Mouse (Mus musculus): Measurements from ENCODE around the gene Gabbr1. TPM values are rescaled to one million over a fixed set of nuclear protein-coding genes. Genes with fewer than 3 reads are reported as not detected.

The Gabbr1 gene
- polyA plus RNA-seq, 1 experiment: 483 TPM

DNA sequence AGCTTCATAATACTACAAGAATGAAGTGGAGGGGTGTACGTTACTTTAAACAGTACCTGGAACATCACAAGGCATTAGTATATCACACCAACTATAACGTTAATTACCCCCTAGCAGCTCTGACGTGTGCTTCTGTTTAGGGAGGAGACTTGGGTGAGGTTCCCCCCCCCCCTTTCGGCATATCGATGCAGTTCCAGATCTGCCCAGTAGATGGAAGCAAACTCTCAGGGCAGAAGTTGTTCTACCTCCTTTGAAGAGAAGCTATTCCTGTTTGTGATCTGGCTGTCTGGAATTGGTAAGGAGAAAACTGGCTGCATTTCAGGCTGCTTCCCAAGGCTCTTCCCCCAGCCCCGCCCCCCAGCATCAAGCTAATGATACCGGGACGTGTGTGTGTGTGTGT, 37.6 kb downstream of the Gabbr1 start:
- Histone ChIP-seq H3K4me3 (ENCODE audit: insufficient read depth, low read length) (no peak overlapping the region), H3K27ac (ENCODE audit: insufficient read depth, low read length) (no peak overlapping the region), H3K4me1 (ENCODE audit: control insufficient read depth, insufficient read depth, low read length) (no peaks in the 10 kb centered on the region)
- TF ChIP-seq POLR2A (IDR thresholded peaks at IDR 0.05; ENCODE audit: extremely low read depth, insufficient read depth, low read length): no peak
- TF ChIP-seq CTCF (IDR thresholded peaks at IDR 0.05; ENCODE audit: extremely low read depth, insufficient read depth, low read length): peak; percentile 83

DNA sequence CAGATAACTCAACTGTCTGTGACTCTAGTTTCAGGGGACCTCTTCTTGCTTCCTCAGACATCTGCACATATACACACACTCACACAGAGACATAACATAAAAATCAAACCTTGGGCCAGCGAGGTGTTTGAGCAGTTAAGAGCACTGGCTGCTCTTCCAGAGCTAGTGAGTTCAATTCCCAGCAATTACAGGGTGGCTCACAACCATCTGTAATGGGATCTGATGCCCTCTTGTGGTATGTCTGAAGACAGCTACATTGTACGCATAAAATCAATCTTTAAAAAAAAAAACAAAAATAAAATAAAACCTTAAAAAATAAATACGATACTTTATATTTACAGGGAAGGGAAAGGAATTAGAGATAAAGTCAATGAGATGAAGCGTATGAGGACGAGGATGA, 38.9 kb downstream of the Gabbr1 start:
- no peak overlapping the region for H3K27ac ChIP-seq (ENCODE audit: insufficient read depth, low read length)
- TF ChIP-seq CTCF (IDR thresholded peaks at IDR 0.05; ENCODE audit: extremely low read depth, insufficient read depth, low read length) (peak; percentile 6; the same call in 1 of the 2 replicates), POLR2A (IDR thresholded peaks at IDR 0.05; ENCODE audit: extremely low read depth, insufficient read depth, low read length) (no peak)
- H3K4me1 ChIP-seq (ENCODE audit: control insufficient read depth, insufficient read depth, low read length): no peaks in the 10 kb centered on the region
- H3K4me3 ChIP-seq (ENCODE audit: insufficient read depth, low read length): no peak overlapping the region

- no peaks in the 10 kb centered on the region for H3K4me1 ChIP-seq (ENCODE audit: control insufficient read depth, insufficient read depth, low read length)
- H3K27ac ChIP-seq (ENCODE audit: insufficient read depth, low read length): no peak overlapping the region
- TF ChIP-seq CTCF (IDR thresholded peaks at IDR 0.05; ENCODE audit: extremely low read depth, insufficient read depth, low read length) (no peak), POLR2A (IDR thresholded peaks at IDR 0.05; ENCODE audit: extremely low read depth, insufficient read depth, low read length) (no peak)
- no peak overlapping the region for H3K4me3 ChIP-seq (ENCODE audit: insufficient read depth, low read length)
Measured at GRCm38 (mm10) chr17:37085545-37085944, 39.8 kb downstream of the Gabbr1 start.

GRCm38 (mm10) chr17:37088399-37088798, 42.6 kb downstream of the Gabbr1 start, which contains the start of gene Olfr90:
Gene Olfr90 (minus strand): TSS chr17:37088499.
- Histone ChIP-seq H3K4me3 (ENCODE audit: insufficient read depth, low read length) (no peak within 1 kb of the TSS), H3K27ac (ENCODE audit: insufficient read depth, low read length) (no peak within 1 kb of the TSS), H3K4me1 (ENCODE audit: control insufficient read depth, insufficient read depth, low read length) (no peaks in the 10 kb centered on the region)
- TF ChIP-seq POLR2A (IDR thresholded peaks at IDR 0.05; ENCODE audit: extremely low read depth, insufficient read depth, low read length): no peak
- TF ChIP-seq CTCF (IDR thresholded peaks at IDR 0.05; ENCODE audit: extremely low read depth, insufficient read depth, low read length): no peak

- no peak overlapping the region for H3K4me3 ChIP-seq (ENCODE audit: insufficient read depth, low read length)
- TF ChIP-seq POLR2A (IDR thresholded peaks at IDR 0.05; ENCODE audit: extremely low read depth, insufficient read depth, low read length) (no peak), CTCF (IDR thresholded peaks at IDR 0.05; ENCODE audit: extremely low read depth, insufficient read depth, low read length) (no peak)
- H3K27ac ChIP-seq (ENCODE audit: insufficient read depth, low read length): no peak overlapping the region
Measured at GRCm38 (mm10) chr17:37092198-37092597, 46.4 kb downstream of the Gabbr1 start.

DNA sequence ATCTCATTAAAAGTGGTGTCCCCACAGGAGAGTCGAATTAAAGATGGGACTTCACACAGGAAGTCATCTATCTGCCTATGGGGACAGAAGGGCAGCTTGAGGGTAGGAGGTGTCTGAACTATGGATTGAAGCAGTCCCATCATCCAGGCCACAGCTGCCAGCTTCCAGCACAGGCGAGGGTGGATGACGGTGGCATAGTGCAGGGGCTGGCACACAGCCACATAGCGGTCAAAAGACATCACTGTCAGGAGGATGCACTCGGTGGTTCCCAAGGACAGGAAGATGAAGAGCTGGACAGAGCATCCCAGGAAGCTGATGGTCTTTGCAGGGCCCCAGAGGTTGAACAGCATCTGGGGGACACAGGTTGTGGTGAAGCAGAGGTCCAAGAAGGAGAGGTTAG, 47.5 kb downstream of the Gabbr1 start:
- TF ChIP-seq CTCF (IDR thresholded peaks at IDR 0.05; ENCODE audit: extremely low read depth, insufficient read depth, low read length) (no peak), POLR2A (IDR thresholded peaks at IDR 0.05; ENCODE audit: extremely low read depth, insufficient read depth, low read length) (no peak)
- Histone ChIP-seq H3K27ac (ENCODE audit: insufficient read depth, low read length) (no peak overlapping the region), H3K4me1 (ENCODE audit: control insufficient read depth, insufficient read depth, low read length) (no peaks in the 10 kb centered on the region), H3K4me3 (ENCODE audit: insufficient read depth, low read length) (no peak overlapping the region)

More at GRCm38 (mm10) chr17:37092198-37092597, 46.4 kb downstream of the Gabbr1 start:
- H3K4me1 ChIP-seq (ENCODE audit: control insufficient read depth, insufficient read depth, low read length): no peaks in the 10 kb centered on the region

DNA sequence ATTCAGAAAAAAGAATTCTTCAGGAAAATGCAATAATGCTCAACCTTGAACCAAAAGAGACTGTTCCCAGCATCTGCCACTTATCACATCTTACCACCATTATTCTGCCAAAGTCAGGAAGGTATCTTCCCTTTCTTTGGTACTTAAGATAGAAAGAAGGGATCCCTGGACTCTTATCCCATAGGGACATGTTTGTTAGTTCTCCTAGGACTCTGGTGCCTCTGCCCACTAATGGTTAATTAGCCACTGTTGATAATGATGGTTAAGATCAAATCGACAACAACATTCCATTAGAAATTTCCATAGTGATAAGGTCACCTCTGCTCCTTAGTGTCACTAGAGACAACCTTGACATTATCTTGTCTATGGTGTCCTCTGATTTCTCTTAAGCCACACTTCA, 52.4 kb downstream of the Gabbr1 start, which contains the start of gene Olfr91:
Olfr91 (minus strand) TSS at position 101 of the 400 bp plus-strand sequence.
- no peak within 1 kb of the TSS for H3K27ac ChIP-seq (ENCODE audit: insufficient read depth, low read length)
- TF ChIP-seq CTCF (IDR thresholded peaks at IDR 0.05; ENCODE audit: extremely low read depth, insufficient read depth, low read length) (no peak), POLR2A (IDR thresholded peaks at IDR 0.05; ENCODE audit: extremely low read depth, insufficient read depth, low read length) (no peak)
- no peak within 1 kb of the TSS for H3K4me3 ChIP-seq (ENCODE audit: insufficient read depth, low read length)
- no peaks in the 10 kb centered on the region for H3K4me1 ChIP-seq (ENCODE audit: control insufficient read depth, insufficient read depth, low read length)

DNA sequence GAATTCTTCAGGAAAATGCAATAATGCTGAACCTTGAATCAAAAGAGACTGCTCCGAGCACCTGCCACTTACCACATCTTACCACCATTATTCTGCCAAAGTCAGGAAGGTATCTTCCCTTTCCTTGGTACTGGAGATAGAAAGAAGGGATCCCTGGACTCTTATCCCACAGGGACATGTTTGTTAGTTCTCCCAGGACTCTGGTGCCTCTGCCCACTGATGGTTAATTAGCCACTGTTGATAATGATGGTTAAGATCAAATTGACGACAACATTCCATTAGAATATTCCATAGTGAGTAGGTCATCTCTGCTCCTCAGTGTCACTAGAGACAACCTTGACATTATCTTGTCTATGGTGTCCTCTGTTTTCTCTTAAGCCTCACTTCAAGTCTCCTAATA, 74.2 kb downstream of the Gabbr1 start, which contains the start of gene Olfr92:
Olfr92 (minus strand) TSS at position 101 of the 400 bp plus-strand sequence.
- no peak for TF ChIP-seq CTCF (IDR thresholded peaks at IDR 0.05; ENCODE audit: extremely low read depth, insufficient read depth, low read length)
- no peak for TF ChIP-seq POLR2A (IDR thresholded peaks at IDR 0.05; ENCODE audit: extremely low read depth, insufficient read depth, low read length)
- no peaks in the 10 kb centered on the region for H3K4me1 ChIP-seq (ENCODE audit: control insufficient read depth, insufficient read depth, low read length)
- H3K4me3 ChIP-seq (ENCODE audit: insufficient read depth, low read length): no peak within 1 kb of the TSS
- H3K27ac ChIP-seq (ENCODE audit: insufficient read depth, low read length): no peak within 1 kb of the TSS

Other genes with a start within 250 kb of the Gabbr1 start
- gene H2-M10.6, start 233.8 kb upstream of the Gabbr1 start, polyA plus RNA-seq (2012; rRNA removed): not detected in 2 replicates
- gene Trim26, start 208.8 kb upstream of the Gabbr1 start, polyA plus RNA-seq (2012; rRNA removed): 18.6 and 19.2 TPM in 2 replicates
- gene Trim15, start 178.8 kb upstream of the Gabbr1 start, polyA plus RNA-seq (2012; rRNA removed): not detected in 2 replicates
- gene Trim10, start 176.4 kb upstream of the Gabbr1 start, polyA plus RNA-seq (2012; rRNA removed): not detected in 2 replicates
- 0.19 and 0.29 TPM in 2 replicates for gene Trim40, start 155.8 kb upstream of the Gabbr1 start, polyA plus RNA-seq (2012; rRNA removed)
- not detected in 2 replicates for gene Trim31, start 147.8 kb upstream of the Gabbr1 start, polyA plus RNA-seq (2012; rRNA removed)
- gene Rnf39, start 103.0 kb upstream of the Gabbr1 start, polyA plus RNA-seq (2012; rRNA removed): 13.6 and 13.8 TPM in 2 replicates
- 184 and 193 TPM in 2 replicates for gene Ppp1r11, start 94.2 kb upstream of the Gabbr1 start, polyA plus RNA-seq (2012; rRNA removed)
- gene Znrd1, start 87.4 kb upstream of the Gabbr1 start, polyA plus RNA-seq (2012; rRNA removed): 36.9 and 37.2 TPM in 2 replicates
- gene Znrd1as, start 87.4 kb upstream of the Gabbr1 start, polyA plus RNA-seq (2012; rRNA removed): 5.4 and 7.1 TPM in 2 replicates
- 0.85 and 1.0 TPM in 2 replicates for gene 2410137M14Rik, start 64.7 kb upstream of the Gabbr1 start, polyA plus RNA-seq (2012; rRNA removed)
- 3.5 and 4.1 TPM in 2 replicates for gene H2-M5, start 56.4 kb upstream of the Gabbr1 start, polyA plus RNA-seq (2012; rRNA removed)
- 25.2 and 29.3 TPM in 2 replicates for gene Zfp57, start 44.8 kb upstream of the Gabbr1 start, polyA plus RNA-seq (2012; rRNA removed)
- 99.6 and 128 TPM in 2 replicates for gene Mog, start 22.6 kb upstream of the Gabbr1 start, polyA plus RNA-seq (2012; rRNA removed)
- gene Olfr90, start 42.5 kb downstream of the Gabbr1 start, polyA plus RNA-seq (2012; rRNA removed): not detected in 2 replicates
- not detected in 2 replicates for gene Olfr91, start 52.3 kb downstream of the Gabbr1 start, polyA plus RNA-seq (2012; rRNA removed)
- gene Olfr92, start 74.1 kb downstream of the Gabbr1 start, polyA plus RNA-seq (2012; rRNA removed): not detected in 2 replicates
- gene Olfr93, start 115.5 kb downstream of the Gabbr1 start, polyA plus RNA-seq (2012; rRNA removed): not detected in 2 replicates
- not detected in 2 replicates for gene Ubd, start 147.9 kb downstream of the Gabbr1 start, polyA plus RNA-seq (2012; rRNA removed)
- not detected in 2 replicates for gene Olfr94, start 155.0 kb downstream of the Gabbr1 start, polyA plus RNA-seq (2012; rRNA removed)
- 0.02 TPM in 1 of 2 replicates, not detected in the other for gene Olfr95, start 167.2 kb downstream of the Gabbr1 start, polyA plus RNA-seq (2012; rRNA removed)
- gene Olfr96, start 174.2 kb downstream of the Gabbr1 start, polyA plus RNA-seq (2012; rRNA removed): not detected in 2 replicates
- gene Olfr97, start 191.4 kb downstream of the Gabbr1 start, polyA plus RNA-seq (2012; rRNA removed): not detected in 2 replicates
- gene Olfr98, start 217.8 kb downstream of the Gabbr1 start, polyA plus RNA-seq (2012; rRNA removed): not detected in 2 replicates
- gene H2-M3, start 224.3 kb downstream of the Gabbr1 start, polyA plus RNA-seq (2012; rRNA removed): 2.6 and 3.3 TPM in 2 replicates
- gene Olfr99, start 237.5 kb downstream of the Gabbr1 start, polyA plus RNA-seq (2012; rRNA removed): not detected in 2 replicates